Mouse (Mus musculus) midbrain, embryonic 10.5 days (tissue): ENCODE results near the gene Cetn3. TPM values are rescaled to one million over a fixed set of nuclear protein-coding genes. Genes with fewer than 3 reads are reported as not detected.

Source experiments
- DNase-seq: peaks from one replicate; pipeline ENCODE4 v3.0.0-alpha.2; 2017; ENCODE audit warnings: low spot score
- H3K27ac ChIP-seq: fragments of 300-500 bp; sonication (generic); replicated peaks from 2 replicates; pipeline ENCODE4 v1.5.1; 2016; ENCODE audit warnings: mild to moderate bottlenecking
- H3K27me3 ChIP-seq: fragments of 300-500 bp; sonication (generic); 2 replicates; pipeline ENCODE4 v1.6.1; 2016; ENCODE audit warnings: low read depth, mild to moderate bottlenecking; ENCODE audit not compliant: poor library complexity, severe bottlenecking
- H3K36me3 ChIP-seq: fragments of 300-500 bp; sonication (generic); 2 replicates; pipeline ENCODE4 v1.6.1; 2016; ENCODE audit warnings: mild to moderate bottlenecking, moderate library complexity
- H3K4me1 ChIP-seq: fragments of 300-500 bp; sonication (generic); 2 replicates; pipeline ENCODE4 v1.6.1; 2016
- H3K4me3 ChIP-seq: fragments of 300-500 bp; sonication (generic); 2 replicates; pipeline ENCODE4 v1.5.1; 2016; ENCODE audit warnings: mild to moderate bottlenecking, moderate library complexity
- H3K9me3 ChIP-seq: fragments of 300-500 bp; sonication (generic); replicated peaks from 2 replicates; pipeline ENCODE4 v1.6.1; 2016; ENCODE audit warnings: mild to moderate bottlenecking
- WGBS: fragments of 180-500 bp; shearing (Covaris S2); methylation state at CpG from one replicate; pipeline ENCODE4 v1.1.7; 2016; 5-methylcytosine and 5-hydroxymethylcytosine counted together
- polyA plus RNA-seq: library from polyadenylated mRNA; unstranded; fragments of >200 nt; fragmentation: Nextera tagmentation; extraction: Ambion mirVana; gene quantifications from 2 replicates; pipeline ENCODE4 v1.2.1, GENCODE M21; 2016

Gene Cetn3
- polyA plus RNA-seq, 1 experiment from 2014 or later = 249 TPM

- Histone ChIP-seq H3K9me3 (no peaks in the 10 kb centered on the region), H3K4me3 (no peak overlapping the region), H3K36me3 (no peaks in the 10 kb centered on the region), H3K27me3 (no peaks in the 10 kb centered on the region), H3K27ac (no peak overlapping the region), H3K4me1 (no peaks in the 10 kb centered on the region)
- 86% methylated on average over 9 of the region's 9 CpGs for WGBS
- no peak for DNase-seq
Observed at GRCm38 (mm10) chr13:81836386-81837177, 53.7 kb downstream of the Cetn3 start.

GRCm38 (mm10) chr13:81838016-81838415 lies 55.1 kb downstream of the Cetn3 start:
- H3K4me1 ChIP-seq = peaks cover 6% of the 10 kb centered on the region; the same call in 1 of the 2 replicates
- no peak overlapping the region for H3K27ac ChIP-seq
- DNase-seq = no peak
- no peaks in the 10 kb centered on the region for H3K27me3 ChIP-seq
- H3K36me3 ChIP-seq = no peaks in the 10 kb centered on the region
- H3K4me3 ChIP-seq = no peak overlapping the region
- WGBS = 91% methylated on average over 5 of the region's 5 CpGs
- H3K9me3 ChIP-seq = no peaks in the 10 kb centered on the region

- Histone ChIP-seq H3K27me3 (no peaks in the 10 kb centered on the region), H3K27ac (no peak overlapping the region), H3K4me1 (peaks cover 9% of the 10 kb centered on the region; the same call in 1 of the 2 replicates), H3K9me3 (no peaks in the 10 kb centered on the region), H3K4me3 (no peak overlapping the region), H3K36me3 (no peaks in the 10 kb centered on the region)
- DNase-seq = no peak
Observed at GRCm38 (mm10) chr13:81838948-81839347, 56.1 kb downstream of the Cetn3 start.

- Histone ChIP-seq H3K27me3 (no peaks in the 10 kb centered on the region), H3K9me3 (no peaks in the 10 kb centered on the region), H3K36me3 (no peaks in the 10 kb centered on the region), H3K4me1 (peaks cover 9% of the 10 kb centered on the region; the same call in 1 of the 2 replicates), H3K27ac (no peak overlapping the region), H3K4me3 (no peak overlapping the region)
- no peak for DNase-seq
- WGBS = 73% methylated on average over 5 of the region's 5 CpGs
Observed at GRCm38 (mm10) chr13:81840246-81840645, 57.4 kb downstream of the Cetn3 start.

- Histone ChIP-seq H3K4me1 (peaks cover 9% of the 10 kb centered on the region; the same call in 1 of the 2 replicates), H3K4me3 (no peak overlapping the region), H3K36me3 (no peaks in the 10 kb centered on the region), H3K27me3 (no peaks in the 10 kb centered on the region), H3K27ac (no peak overlapping the region), H3K9me3 (no peaks in the 10 kb centered on the region)
- no peak for DNase-seq
- WGBS = 82% methylated on average over 5 of the region's 5 CpGs
Observed at GRCm38 (mm10) chr13:81840646-81841045, 57.8 kb downstream of the Cetn3 start.

GRCm38 (mm10) chr13:81842278-81842677 lies 59.4 kb downstream of the Cetn3 start:
- no peak overlapping the region for H3K4me3 ChIP-seq
- peaks cover 9% of the 10 kb centered on the region; the same call in 1 of the 2 replicates for H3K4me1 ChIP-seq
- DNase-seq = no peak
- 80% methylated on average over 6 of the region's 6 CpGs for WGBS
- no peaks in the 10 kb centered on the region for H3K9me3 ChIP-seq
- H3K27me3 ChIP-seq = no peaks in the 10 kb centered on the region
- H3K36me3 ChIP-seq = no peaks in the 10 kb centered on the region
- no peak overlapping the region for H3K27ac ChIP-seq

Other genes with a start within 250 kb of the Cetn3 start
- 47.3 and 51.2 TPM in 2 replicates for gene Adgrv1, start 149.9 kb upstream of the Cetn3 start, polyA plus RNA-seq
- gene Lysmd3, start 125.4 kb upstream of the Cetn3 start, polyA plus RNA-seq = 26.4 and 26.8 TPM in 2 replicates
- 17.7 and 24.9 TPM in 2 replicates for gene Polr3g, start 72.1 kb upstream of the Cetn3 start, polyA plus RNA-seq
- 4.5 and 5.1 TPM in 2 replicates for gene Mblac2, start 71.7 kb upstream of the Cetn3 start, polyA plus RNA-seq